Mouse (Mus musculus) embryonic facial prominence, embryonic 10.5 days (tissue): Measurements from ENCODE around the gene Clasp1. TPM values are rescaled to one million over a fixed set of nuclear protein-coding genes. Genes with fewer than 3 reads are reported as not detected.
A peak's percentile ranks its signal among the peaks of the same experiment; 100 is the strongest.

Source experiments
- DNase-seq: peaks from one replicate; pipeline ENCODE4 v3.0.0-alpha.2; 2017; ENCODE audit warnings: low spot score
- H3K27ac ChIP-seq: fragments of 300-500 bp; sonication (generic); replicated peaks from 2 replicates; pipeline ENCODE4 v1.5.1; 2016; ENCODE audit warnings: mild to moderate bottlenecking
- H3K27me3 ChIP-seq: fragments of 300-500 bp; sonication (generic); replicated peaks from 2 replicates; pipeline ENCODE4 v1.6.1; 2016; ENCODE audit warnings: low read depth, mild to moderate bottlenecking; ENCODE audit not compliant: poor library complexity, severe bottlenecking
- H3K36me3 ChIP-seq: fragments of 300-500 bp; sonication (generic); replicated peaks from 2 replicates; pipeline ENCODE4 v1.6.1; 2016; ENCODE audit warnings: mild to moderate bottlenecking, moderate library complexity
- H3K4me1 ChIP-seq: fragments of 300-500 bp; sonication (generic); 2 replicates; pipeline ENCODE4 v1.6.1; 2016
- H3K4me3 ChIP-seq: fragments of 300-500 bp; sonication (generic); 2 replicates; pipeline ENCODE4 v1.5.1; 2016; ENCODE audit warnings: mild to moderate bottlenecking, moderate library complexity
- H3K9me3 ChIP-seq: fragments of 300-500 bp; sonication (generic); 2 replicates; pipeline ENCODE4 v1.6.1; 2016; ENCODE audit warnings: mild to moderate bottlenecking
- WGBS: fragments of 180-500 bp; shearing (Covaris S2); methylation state at CpG from one replicate; pipeline ENCODE4 v1.1.7; 2016; 5-methylcytosine and 5-hydroxymethylcytosine counted together
- polyA plus RNA-seq: library from polyadenylated mRNA; unstranded; fragments of >200 nt; fragmentation: Nextera tagmentation; extraction: Ambion mirVana; gene quantifications from 2 replicates; pipeline ENCODE4 v1.2.1, GENCODE M21; 2016

Clasp1 gene
- polyA plus RNA-seq, 1 experiment from 2014 or later, result 94.7 TPM

DNA sequence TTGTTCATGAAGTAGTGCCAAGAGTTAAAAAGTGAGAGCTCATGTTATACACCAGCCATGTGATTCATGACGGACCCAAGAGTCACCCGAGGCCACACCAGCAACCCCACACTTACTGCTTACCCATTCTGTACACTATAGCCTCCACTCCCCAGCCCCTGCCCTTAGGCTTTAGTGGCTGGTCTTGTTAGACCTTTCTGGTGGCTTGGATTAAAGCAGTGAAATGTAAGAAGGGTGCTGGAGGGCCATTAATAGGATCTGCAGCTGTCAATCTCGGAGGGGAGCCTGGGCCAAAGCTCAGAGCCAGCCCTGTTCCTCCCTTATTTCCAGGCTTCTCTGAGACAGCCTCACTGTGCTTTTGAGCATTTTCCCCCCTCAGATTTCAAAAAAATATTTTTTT is 56.1 kb downstream of the Clasp1 start:
- Histone ChIP-seq H3K9me3 (no peaks in the 10 kb centered on the region), H3K4me3 (no peak overlapping the region), H3K36me3 (0 out of 2 replicates have a peak, but pooled peaks cover 3% of the 10 kb centered on the region), H3K27ac (no peak overlapping the region), H3K27me3 (no peaks in the 10 kb centered on the region), H3K4me1 (peaks cover 9% of the 10 kb centered on the region)
- WGBS, result 58% methylated on average over 3 of the region's 3 CpGs
- no peak for DNase-seq

DNA sequence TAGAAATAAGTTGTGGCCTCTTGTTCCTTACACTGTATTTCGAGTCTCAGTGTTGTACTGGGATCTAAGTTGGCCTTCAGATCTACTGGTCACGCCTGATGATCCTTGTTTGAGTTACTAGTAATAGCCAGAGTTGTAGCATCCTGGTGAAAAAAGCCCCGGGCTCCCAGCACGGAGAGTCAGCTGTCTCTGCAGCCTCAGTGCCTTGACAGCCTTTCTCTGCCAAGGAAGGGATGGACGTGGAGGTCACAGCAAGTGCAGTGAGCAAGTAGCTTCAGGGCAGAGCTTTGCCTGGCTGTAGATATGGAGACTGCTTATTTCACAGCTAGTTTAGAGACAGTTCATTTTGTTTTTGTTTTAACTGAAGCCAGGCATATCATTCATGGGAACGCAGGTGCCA is 56.6 kb downstream of the Clasp1 start:
- no peaks in the 10 kb centered on the region for H3K9me3 ChIP-seq
- H3K4me3 ChIP-seq, result no peak overlapping the region
- 0 out of 2 replicates have a peak, but pooled peaks cover 3% of the 10 kb centered on the region for H3K36me3 ChIP-seq
- peaks cover 9% of the 10 kb centered on the region for H3K4me1 ChIP-seq
- no peak for DNase-seq
- WGBS, result 71% methylated on average over 6 of the region's 6 CpGs
- no peak overlapping the region for H3K27ac ChIP-seq
- H3K27me3 ChIP-seq, result no peaks in the 10 kb centered on the region

DNA sequence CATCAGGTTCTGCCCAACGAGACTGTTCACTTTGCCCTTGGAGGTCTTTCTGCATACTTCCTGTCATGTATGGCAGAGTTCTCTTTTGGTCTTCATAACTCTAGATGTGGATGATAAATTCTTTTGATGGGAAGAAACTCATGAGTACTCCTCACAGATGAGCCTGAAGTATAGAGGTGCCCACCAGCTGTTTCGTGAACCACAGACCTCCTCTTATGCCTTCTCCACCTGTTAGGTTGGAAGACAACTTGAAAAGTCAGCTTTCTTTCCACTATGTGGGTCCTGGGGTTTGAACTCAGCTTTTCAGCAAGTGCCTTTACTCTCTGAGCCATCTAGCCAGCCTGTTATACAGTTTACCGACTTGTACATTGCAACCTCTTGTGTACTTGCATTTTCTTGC is 57.1 kb downstream of the Clasp1 start:
- Histone ChIP-seq H3K36me3 (0 out of 2 replicates have a peak, but pooled peaks cover 3% of the 10 kb centered on the region), H3K4me3 (no peak overlapping the region), H3K27me3 (no peaks in the 10 kb centered on the region), H3K9me3 (no peaks in the 10 kb centered on the region), H3K4me1 (peaks cover 9% of the 10 kb centered on the region), H3K27ac (no peak overlapping the region)
- WGBS, result 89% methylated on average over 3 of the region's 3 CpGs
- no peak for DNase-seq

DNA sequence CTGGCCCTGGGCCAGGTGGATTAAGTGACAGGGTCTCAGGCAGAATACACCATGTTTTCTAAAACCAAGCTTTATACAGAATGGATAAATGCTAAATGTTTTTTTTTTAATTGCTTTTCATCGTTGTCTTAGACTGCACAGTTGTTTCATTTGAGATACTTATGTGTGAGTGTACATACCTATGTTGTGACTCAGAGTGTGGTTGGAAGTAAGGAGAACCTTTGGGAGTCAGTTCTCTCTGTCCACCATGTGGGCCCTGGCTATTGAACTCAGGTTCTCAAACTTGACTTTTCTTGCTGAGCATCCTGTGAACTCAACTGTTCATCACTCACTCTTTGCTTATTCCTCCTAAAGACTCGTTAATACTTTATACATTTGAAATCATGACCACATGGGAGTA is 58.3 kb downstream of the Clasp1 start:
- WGBS, result 93% methylated on average over 2 of the region's 2 CpGs

DNA sequence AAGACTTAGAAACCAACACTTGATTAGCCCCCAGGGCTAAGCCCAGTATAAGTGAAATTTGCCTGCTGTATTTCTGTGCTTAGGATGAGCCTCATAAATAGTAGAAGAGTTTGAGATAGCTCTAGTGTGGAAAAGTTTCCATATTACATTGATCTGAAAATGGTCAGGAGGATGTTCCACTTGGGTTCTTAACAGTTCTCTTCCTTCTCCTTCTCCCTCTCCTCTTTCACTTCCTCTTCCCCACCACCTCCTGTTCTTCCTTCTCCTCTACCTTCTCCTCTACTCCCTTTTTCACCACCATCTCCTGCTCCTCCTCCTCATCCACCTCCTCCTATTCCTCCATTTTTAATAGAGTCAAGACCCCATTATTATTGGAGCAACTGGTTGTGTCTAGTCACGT is 59.4 kb downstream of the Clasp1 start:
- no peak for DNase-seq
- 90% methylated on average over 1 of the region's 1 CpGs for WGBS
- H3K36me3 ChIP-seq, result peaks cover 11% of the 10 kb centered on the region; the same call in 1 of the 2 replicates
- peaks cover 9% of the 10 kb centered on the region for H3K4me1 ChIP-seq
- no peaks in the 10 kb centered on the region for H3K27me3 ChIP-seq
- no peak overlapping the region for H3K4me3 ChIP-seq
- no peaks in the 10 kb centered on the region for H3K9me3 ChIP-seq
- H3K27ac ChIP-seq, result no peak overlapping the region

More for the DNA sequence above, 58.3 kb downstream of the Clasp1 start:
- H3K4me1 ChIP-seq, result peaks cover 9% of the 10 kb centered on the region
- H3K36me3 ChIP-seq, result peaks cover 4% of the 10 kb centered on the region; the same call in 1 of the 2 replicates
- DNase-seq, result no peak
- no peak overlapping the region for H3K27ac ChIP-seq
- no peaks in the 10 kb centered on the region for H3K27me3 ChIP-seq
- no peak overlapping the region for H3K4me3 ChIP-seq
- H3K9me3 ChIP-seq, result no peaks in the 10 kb centered on the region

DNA sequence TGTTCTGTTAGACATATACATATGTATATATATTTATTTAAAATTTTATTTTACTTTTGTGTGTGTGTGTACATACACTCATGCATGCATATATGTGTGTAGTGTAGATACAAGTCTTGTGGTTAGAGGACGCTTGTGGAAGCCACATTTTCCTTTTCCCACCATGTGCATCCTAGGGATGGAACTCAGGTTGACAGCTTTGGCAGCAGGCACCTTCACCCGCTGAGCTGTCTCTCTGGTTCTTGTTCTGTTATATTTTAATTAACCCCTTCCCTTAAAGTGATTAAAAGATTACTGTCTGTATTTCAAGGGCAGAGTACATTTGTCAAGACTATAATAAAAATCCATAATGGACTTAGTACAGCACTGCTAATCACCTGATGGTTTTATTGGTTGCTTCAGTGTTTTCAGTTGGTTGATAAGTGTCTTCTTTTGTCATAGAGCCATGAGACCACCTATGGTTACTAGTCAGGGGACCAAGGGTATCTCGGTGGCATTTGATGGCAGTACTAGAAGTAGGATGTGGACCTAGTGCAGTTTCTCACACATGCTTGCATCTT is 62.1 kb downstream of the Clasp1 start:
- peaks cover 8% of the 10 kb centered on the region; the same call in 1 of the 2 replicates for H3K36me3 ChIP-seq
- H3K27me3 ChIP-seq, result no peaks in the 10 kb centered on the region
- H3K27ac ChIP-seq, result no peak overlapping the region
- WGBS, result 92% methylated on average over 3 of the region's 3 CpGs
- no peak overlapping the region for H3K4me3 ChIP-seq
- H3K9me3 ChIP-seq, result no peaks in the 10 kb centered on the region
- peaks cover 8% of the 10 kb centered on the region; the same call in 1 of the 2 replicates for H3K4me1 ChIP-seq
- no peak for DNase-seq

DNA sequence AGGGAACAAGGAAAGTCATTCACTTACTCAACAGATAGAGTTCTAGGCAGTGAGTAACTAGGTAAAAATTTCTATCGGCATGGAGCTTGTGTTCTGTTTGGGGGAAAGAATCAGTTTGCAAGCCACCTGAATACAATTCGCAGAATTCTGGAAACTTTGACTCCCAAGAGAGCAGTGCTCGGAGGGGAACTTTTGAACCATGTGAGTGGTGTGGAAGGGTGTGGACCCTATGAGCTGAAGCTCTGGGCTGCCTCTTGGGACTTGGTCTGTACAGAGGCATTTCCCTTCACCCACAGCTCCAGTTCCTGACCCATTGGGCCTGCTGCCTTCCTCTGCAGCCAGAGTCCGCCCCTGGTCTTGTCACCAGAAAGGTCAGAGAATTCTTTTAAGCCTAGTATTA is 64.7 kb downstream of the Clasp1 start:
- H3K27ac ChIP-seq, result no peak overlapping the region
- peaks cover 8% of the 10 kb centered on the region; the same call in 1 of the 2 replicates for H3K36me3 ChIP-seq
- WGBS, result 89% methylated on average over 4 of the region's 4 CpGs
- DNase-seq, result no peak
- H3K4me3 ChIP-seq, result no peak overlapping the region
- H3K4me1 ChIP-seq, result peaks cover 33% of the 10 kb centered on the region
- no peaks in the 10 kb centered on the region for H3K27me3 ChIP-seq
- no peaks in the 10 kb centered on the region for H3K9me3 ChIP-seq

DNA sequence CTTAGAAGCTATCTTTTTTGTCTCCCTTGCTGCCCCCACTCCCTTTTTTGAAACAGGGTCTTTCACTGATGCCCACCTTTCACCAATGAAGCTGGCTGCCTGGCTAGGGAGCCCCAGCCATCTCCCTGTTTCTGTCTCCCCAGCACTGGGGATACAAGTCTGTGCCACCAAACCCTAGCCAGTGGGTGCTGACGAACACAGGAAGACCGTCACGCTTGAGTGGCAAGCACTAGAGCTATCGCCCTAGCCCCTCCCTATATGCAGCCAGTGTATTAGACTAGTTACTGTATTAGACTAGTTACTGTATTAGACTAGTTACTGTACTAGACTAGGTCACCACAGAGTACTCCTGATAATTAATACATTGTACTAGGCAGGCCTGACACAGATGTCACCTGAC is 66.0 kb downstream of the Clasp1 start:
- H3K36me3 ChIP-seq, result peaks cover 8% of the 10 kb centered on the region; the same call in 1 of the 2 replicates
- WGBS, result 83% methylated on average over 4 of the region's 4 CpGs
- no peak overlapping the region for H3K4me3 ChIP-seq
- no peak overlapping the region for H3K27ac ChIP-seq
- no peaks in the 10 kb centered on the region for H3K9me3 ChIP-seq
- peaks cover 37% of the 10 kb centered on the region for H3K4me1 ChIP-seq
- no peak for DNase-seq
- no peaks in the 10 kb centered on the region for H3K27me3 ChIP-seq

DNA sequence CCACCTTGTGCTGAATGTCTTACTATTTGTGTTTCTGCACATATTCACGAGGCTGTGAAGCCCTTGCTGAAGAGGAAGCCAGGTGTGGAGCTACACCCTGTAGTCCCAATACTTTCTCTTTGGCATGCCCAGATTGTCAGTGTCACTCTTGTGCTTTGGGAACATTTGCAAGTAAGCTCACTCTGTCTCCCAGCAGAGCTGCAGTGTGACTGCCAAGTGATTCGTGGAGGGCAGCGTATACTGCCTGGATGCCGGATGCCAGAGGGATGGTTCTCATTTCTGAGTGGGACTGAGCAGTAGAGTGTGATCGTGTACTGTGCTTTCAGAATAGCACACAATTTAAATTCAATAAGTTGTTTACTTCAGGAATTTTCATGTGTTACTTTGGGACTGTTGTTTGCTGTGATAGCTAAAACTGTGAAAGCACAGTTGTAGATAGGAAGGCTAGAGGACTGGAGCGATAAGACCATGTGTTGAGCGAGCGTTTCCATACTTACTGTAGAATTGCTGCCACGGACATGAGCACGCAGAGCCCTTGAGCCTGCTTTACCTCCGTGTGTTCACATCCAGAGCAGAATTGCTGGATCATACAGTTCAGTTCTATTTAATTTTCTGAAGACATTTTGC is 68.5 kb downstream of the Clasp1 start:
- Histone ChIP-seq H3K27me3 (no peaks in the 10 kb centered on the region), H3K9me3 (no peaks in the 10 kb centered on the region)
- WGBS, result 67% methylated on average over 11 of the region's 11 CpGs

DNA sequence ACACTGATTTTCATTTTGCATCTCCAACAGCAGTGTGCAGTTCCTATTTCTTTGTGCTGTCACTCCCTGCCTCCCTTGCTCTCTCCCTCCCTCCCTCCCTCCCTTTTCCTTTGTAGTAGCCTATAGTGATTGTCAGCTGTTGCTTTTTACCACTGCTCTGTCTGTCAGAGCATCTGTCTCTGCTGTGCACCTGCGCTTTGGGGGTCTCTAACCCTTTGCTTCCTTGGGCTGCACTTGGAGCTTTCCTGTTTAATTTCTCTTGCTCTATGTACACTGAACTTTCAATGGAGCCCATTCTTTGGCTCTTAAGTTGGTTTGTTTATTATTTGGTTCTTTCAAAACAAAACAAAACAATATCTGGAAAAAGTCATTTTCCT is 69.0 kb downstream of the Clasp1 start:
- Histone ChIP-seq H3K9me3 (no peaks in the 10 kb centered on the region), H3K27ac (0 out of 2 replicates have a peak overlapping the region, but pooled peaks have one; percentile 30), H3K27me3 (no peaks in the 10 kb centered on the region), H3K36me3 (peaks cover 25% of the 10 kb centered on the region), H3K4me1 (peaks cover 38% of the 10 kb centered on the region), H3K4me3 (peak overlapping the region; percentile 2; the same call in 1 of the 2 replicates)
- no peak for DNase-seq
- WGBS, result 41% methylated on average over 1 of the region's 1 CpGs

More for the DNA sequence above, 68.5 kb downstream of the Clasp1 start:
- Histone ChIP-seq H3K4me3 (peak overlapping the region; percentile 17; the same call in 1 of the 2 replicates), H3K4me1 (peaks cover 38% of the 10 kb centered on the region), H3K36me3 (peaks cover 24% of the 10 kb centered on the region), H3K27ac (0 out of 2 replicates have a peak overlapping the region, but pooled peaks have one; percentile 30)
- no peak for DNase-seq

DNA sequence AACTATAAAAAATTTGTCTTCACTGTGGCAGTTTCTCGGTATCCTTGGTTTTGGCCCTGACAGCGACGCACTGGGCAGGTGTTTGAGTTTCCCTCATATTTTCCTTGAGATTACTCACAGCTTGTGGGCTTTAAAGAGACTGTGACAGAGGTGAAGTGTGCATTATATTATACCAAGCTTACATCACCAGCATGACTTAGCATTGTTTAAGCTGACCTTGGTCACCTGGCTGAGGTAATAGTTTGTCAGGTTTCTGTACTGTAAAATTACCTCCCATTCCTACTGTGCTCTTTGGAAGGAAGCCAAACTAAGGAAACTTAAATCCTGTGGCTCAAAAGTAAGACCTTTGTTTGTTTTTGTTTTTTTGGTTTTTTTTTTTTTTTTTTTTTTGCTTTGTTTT is 69.4 kb downstream of the Clasp1 start:
- no peak overlapping the region for H3K27ac ChIP-seq
- H3K27me3 ChIP-seq, result no peaks in the 10 kb centered on the region
- no peak for DNase-seq
- peaks cover 38% of the 10 kb centered on the region for H3K4me1 ChIP-seq
- no peaks in the 10 kb centered on the region for H3K9me3 ChIP-seq
- H3K4me3 ChIP-seq, result peak overlapping the region; percentile 62; the same call in 1 of the 2 replicates
- 68% methylated on average over 3 of the region's 3 CpGs for WGBS
- peaks cover 29% of the 10 kb centered on the region for H3K36me3 ChIP-seq

DNA sequence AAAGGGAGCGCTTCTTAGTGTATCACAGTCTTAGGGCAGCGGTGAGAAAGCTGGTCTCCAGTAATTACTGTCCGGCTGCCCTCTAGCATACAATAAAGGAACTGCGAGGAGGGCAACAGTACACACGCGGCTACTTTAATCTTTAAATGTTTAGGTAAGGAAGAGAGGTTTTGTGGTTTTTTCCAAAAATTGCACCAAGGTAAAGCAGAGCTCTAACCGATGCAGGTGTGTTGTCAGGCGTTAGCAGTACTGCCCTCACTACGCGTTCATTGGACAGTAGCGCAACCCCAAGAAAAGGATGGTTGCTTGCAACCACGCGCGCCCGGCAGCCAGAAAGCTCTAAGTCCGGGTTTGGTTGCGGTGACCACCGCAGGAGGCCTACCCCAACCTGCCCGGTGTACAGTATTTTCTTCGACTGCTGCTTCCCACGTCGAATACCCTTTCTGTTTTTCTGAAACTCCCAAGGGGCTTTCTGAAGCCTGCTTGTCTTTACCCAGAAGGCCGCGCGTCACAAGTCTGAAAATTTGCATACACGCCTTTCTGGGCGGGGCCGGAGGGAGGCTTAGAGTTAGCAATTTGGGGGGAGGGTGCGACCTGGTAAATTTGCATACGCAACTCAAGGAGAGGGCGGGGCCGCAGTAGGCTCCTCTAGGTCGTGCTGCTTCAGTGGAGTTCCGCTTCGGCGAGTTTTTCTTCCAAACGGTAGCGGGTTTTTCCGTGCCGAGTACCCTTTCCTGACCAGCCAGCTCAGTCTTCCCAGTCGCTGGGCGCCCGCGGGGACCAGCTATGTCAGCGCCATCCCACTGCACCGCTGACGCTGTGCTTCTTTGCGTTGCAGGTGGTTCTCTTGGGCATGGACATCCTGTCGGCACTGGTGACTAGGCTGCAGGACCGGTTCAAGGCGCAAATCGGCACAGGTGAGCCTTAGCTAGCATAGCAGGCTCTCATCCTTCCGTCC is 70.4 kb downstream of the Clasp1 start:
- WGBS, result 1% methylated on average over 53 of the region's 53 CpGs
- Histone ChIP-seq H3K36me3 (peaks cover 39% of the 10 kb centered on the region), H3K4me1 (peaks cover 38% of the 10 kb centered on the region), H3K27ac (peak overlapping the region; percentile 91), H3K4me3 (peak overlapping the region; percentile 62), H3K27me3 (no peaks in the 10 kb centered on the region), H3K9me3 (no peaks in the 10 kb centered on the region)
- peak; percentile 92 for DNase-seq
